Mouse (Mus musculus): Measurements from ENCODE around the gene Kif22.
A peak's percentile ranks its signal among the peaks of the same experiment; 100 is the strongest.

Gene Kif22

DNA sequence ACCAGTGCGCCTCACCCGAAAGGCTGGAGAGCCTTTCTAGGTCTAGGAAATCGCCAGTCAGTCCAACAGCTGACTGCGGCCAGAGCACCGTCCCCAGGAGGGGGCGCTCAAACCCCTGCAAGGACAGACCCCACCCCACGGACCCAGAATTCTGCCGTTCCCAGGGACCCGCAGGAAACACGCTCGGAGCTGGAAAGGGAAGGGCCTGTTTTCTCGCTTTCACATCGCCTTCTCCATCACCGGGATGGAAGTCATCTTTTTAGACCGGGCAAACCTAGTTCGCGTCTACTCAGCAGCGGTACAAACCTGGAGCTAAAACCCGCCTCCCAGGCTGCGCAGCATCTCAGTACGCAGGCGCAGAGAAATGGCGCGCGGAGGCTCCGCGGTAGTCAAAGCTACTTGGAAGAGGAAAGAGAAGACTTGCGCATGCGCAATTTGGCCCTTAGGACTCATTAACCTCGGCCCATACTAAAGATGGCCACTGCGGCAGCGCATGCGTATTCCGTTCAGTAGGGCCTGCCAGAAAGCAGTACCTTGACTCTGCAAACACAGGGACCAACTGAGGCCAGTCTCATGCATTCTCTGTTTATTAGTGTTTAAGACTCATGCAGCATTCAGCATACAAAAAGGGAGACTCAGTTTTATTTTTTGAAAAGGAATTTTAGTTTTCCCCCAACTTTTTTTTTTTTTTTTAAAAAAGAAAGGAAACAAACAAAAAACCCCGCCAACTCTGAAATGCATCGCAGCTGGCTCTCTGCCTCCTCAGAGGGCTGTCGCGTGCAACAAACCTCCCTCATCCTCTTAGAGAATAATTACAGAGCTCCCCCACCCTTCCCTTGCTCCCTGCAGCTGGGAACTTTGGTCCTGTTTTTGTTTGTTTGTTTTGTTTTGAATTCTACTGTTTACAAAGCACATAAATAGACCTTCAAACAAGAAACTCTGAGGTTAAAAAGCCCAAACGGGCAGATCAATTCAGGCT, 25.0 kb downstream of the Kif22 start, which contains the start of gene Pagr1a:
TSS of gene Pagr1a (minus strand) at position 382 of the 979 bp plus-strand sequence.
- peak; percentile 100 for DNase-seq

DNA sequence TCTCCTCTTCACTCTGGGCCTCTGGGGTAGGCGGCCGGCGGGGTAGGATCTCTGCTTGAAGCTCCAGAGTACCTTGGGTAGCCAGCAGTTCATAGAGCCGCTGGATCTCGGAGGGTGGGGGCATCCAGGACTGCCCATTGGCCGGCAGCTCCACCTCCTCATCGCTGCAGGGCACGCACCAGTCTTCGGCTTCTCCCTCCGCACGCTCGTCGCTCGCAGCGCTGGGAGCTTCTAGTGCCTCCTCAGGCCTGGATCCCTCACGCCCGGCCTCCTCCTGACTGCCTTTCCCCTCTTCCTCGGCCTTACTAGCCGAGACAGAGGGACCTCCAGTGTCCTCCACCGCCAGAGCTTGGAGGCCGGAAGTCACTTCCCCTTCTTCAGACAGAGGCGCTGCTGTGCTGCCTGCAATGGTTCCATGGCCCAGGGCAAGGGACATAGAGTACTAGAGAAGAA, 25.8 kb downstream of the Kif22 start:
- peak; percentile 99 for DNase-seq

DNA sequence TGATC, 26.0 kb downstream of the Kif22 start, which contains the start of gene Pagr1b:
TSS of gene Pagr1b (minus strand) at position 4 of the 5 bp plus-strand sequence.
- DNase-seq, result no peak

DNA sequence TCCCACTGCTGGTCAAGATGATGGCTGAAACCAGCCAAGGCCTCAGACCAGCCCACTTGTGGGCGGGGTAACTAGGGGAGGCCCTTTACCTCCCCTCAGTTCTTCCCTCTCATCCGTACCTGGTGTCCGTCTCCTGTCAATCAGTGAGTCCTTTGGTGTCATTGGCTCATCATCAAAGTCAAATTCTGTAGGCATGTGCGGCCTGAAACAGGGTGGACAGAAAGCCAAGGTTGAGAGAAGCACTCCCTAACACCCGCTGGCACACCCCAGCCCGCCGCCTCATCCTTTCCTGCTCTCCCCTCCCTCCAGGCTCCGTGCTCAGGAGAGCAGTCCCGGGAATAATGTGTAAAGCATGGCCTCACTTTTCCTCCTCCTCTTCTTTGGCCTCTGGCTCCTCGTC, 26.2 kb downstream of the Kif22 start:
- peak; percentile 97 for DNase-seq

DNA sequence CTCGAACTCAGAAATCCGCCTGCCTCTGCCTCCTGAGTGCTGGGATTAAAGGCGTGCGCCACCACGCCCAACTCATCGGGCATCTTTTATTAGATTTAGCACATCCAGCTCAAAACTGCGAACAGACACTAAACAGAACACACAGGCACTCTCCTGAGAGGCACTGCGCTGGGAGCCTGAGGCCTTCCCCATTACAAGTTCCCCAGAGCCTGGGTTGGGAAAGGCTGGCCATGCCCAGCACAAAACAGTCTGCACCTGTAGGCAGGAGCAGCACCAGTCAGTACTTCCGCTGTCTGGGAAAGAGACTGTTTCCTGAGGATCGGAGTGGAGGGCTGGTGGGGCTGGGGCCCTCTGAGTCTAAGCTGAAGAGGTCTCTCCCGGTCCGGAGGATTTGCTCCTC, 27.3 kb downstream of the Kif22 start:
- DNase-seq, result peak; percentile 91

DNA sequence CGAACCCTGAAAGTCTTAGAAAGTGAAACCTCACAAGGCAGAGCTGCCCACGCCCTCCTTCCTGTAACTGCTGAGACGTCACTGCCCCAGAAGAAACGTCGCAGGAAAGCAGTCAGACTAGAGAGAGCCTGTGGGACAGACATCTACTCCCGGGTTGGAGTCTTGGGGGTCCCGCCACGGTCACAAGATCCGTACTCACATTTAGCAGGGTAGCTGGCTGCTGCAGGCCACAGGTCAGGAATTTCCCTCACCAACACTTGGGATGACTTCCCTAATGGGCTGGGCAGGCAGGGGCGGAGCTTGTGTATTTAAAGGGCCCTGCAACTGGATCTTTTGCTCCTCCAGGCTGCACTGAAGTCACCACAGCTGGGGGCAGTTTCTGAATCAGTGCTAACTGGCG, 28.0 kb downstream of the Kif22 start, which contains the start of gene Mvp:
TSS of gene Mvp (minus strand) at position 302 of the 400 bp plus-strand sequence.
- DNase-seq, result peak; percentile 99

DNA sequence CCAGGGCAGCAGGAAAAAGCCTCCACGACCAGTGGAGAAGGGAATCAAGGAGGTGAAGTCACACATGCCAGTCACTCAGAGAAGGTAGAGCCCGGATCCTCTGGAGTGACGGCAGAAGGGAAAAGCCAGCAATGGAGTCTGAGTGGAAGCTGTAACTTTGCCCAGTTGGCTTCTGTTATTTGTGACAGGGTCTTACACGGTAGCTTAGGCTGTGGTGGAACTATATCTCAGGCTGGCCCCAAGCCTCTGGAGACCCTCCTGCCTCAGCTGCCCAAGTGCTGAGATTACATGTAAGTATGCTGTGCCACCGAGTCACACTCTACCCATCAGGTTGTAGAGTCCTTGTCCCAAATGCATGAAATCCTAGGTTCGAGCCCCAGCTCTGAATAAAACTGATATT, 28.9 kb downstream of the Kif22 start:
- peak; percentile 94 for DNase-seq

DNA sequence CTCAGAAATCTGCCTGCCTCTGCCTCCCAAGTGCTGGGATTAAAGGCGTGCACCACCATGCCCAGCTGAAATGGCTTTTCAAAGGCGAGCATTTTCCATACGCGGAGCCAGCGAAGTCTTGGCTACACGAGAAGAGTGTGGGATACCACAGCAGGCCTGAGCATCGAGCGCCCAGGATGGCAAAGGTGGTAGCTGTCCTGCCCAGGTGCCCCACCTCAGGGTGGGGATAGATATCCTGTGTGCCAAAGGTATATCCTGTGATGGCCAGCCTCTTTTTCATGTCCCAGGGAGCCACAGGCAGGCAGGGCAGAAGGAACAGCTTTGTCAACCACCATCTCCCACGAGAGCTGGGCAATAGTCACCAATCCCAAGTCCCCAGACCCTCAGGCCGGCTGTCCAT, 29.4 kb downstream of the Kif22 start:
- DNase-seq, result peak; percentile 90

DNA sequence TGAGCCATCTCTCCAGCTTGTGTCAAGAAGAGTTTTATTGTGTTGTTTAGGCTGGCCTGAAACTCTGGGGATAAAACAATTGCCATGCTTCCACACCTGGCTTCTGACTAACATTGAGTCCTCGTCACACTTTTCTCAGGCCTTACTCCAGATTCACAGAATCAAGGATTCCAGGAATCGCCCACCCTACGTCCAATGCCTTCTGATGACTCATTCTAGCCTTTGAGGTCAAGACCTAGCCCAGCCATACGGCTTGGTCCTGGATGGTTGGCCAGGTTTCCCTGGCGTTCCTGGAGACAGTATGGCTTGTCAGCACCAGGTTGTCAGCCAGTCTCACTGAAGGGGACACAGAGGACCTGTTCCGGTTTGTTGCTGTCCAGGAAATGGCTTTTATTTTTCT, 29.9 kb downstream of the Kif22 start:
- no peak for DNase-seq

DNA sequence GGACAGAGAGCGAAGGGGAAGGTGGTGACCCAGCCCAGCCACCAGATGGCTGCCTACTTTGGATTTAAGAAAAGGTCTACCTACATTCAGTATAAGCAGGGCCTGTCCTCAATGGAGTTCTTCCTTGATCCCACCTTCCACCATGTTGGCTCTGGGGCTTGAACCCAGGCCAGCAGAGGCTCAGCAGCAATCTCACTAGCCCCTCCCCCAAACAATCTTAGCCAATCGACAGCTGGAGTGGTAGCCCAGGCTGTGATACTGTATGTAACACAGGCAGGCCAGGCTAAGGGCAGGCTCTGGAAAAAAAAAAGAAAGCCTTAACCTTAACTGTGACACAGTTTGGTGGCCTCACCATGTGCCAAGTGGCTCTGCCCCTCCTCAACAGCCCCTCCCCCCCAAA, 30.6 kb downstream of the Kif22 start:
- peak; percentile 90 for DNase-seq

DNA sequence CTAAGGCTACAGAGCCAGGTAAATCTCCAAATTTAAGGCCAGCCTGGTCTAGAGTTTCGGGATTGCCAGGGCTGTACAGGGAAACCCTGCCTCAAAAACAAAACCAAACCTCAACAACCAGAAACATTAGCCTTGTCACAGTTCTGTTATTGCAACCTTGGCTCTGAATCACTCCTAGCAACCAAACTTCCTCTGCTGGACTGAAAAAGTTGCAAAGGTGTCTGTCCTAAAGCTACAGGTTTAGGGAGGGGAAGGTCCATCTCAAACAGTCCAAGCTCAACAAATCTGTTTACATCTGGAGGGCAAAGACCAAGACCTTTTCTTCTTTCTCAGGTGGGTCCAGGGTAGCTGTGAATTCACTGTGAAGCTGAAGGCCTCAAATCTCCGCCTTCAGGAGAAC, 31.2 kb downstream of the Kif22 start:
- DNase-seq, result no peak

DNA sequence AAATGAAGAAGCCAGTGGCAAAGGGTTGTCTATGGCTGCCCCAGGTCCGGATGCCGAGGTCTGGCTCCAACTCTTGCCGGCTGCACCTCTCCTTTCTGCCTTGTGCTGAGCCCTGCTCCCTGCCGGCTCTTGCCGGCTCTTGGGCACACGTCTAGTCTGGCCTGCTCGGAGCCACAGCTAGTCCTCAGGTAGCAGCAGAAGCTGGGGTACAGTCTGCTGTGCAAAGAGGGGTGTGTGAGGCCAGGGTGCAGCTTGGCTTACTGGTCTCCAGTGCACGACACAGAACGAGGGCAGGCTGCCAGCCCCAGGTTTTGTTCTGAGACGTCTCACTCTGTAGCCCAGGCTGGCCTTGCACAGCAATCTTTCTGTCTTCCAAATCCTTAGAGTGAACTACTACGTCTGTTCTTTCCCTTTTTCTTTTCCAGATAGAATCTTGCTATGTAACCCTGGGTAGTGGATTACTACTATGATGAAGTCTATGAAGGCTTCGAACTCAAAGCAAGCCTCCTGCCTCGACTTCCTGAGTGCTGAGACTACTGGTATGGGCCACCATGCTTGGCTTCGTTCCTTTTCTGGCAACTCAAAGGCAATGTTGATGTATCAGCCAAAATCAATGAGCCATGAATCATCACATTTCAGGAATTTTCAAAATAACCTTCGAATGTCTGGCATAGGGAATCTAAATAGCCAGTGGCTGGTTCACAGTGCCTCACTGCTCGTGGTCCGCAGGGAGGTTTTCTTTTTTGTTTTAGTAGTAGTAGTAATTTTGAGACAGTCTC, 32.8 kb downstream of the Kif22 start:
- no peak for DNase-seq

DNA sequence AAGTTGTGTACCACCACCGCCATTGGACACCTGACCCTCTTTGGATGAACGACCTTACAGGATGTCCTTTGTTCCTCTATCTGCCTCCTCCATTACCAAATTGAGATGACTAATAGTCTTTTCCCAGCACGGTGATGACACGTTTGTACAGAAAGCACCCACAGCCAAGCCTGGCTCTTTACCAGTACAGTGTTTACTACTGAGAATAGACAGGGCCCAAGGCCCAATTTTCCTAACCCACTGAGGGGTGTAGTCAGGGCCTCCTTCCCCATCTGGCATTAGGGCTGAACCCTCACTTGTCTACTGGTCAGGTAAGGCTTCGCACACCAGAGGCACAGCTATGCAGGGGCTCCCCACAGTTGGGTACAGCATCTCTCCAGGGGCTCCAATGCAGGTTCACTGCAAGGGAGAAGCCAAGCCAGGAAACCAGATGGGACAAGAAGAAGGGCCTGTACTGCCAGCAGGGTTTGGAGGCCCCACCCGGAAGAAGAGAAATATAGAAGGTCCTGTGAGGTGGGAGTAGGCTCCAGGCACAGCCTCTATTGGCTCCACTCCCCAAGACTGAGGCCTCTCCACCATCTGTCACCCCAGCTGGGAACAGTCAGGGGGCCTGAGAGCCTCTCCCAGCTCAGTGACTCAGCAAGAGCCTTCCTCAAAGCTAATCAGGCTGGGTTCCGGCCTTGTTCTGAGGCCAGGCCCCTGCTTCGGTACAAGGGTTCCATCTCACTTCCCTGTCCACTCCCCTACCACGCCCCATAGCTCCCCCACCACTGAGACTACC, 33.8 kb downstream of the Kif22 start:
- DNase-seq, result peak; percentile 99

DNA sequence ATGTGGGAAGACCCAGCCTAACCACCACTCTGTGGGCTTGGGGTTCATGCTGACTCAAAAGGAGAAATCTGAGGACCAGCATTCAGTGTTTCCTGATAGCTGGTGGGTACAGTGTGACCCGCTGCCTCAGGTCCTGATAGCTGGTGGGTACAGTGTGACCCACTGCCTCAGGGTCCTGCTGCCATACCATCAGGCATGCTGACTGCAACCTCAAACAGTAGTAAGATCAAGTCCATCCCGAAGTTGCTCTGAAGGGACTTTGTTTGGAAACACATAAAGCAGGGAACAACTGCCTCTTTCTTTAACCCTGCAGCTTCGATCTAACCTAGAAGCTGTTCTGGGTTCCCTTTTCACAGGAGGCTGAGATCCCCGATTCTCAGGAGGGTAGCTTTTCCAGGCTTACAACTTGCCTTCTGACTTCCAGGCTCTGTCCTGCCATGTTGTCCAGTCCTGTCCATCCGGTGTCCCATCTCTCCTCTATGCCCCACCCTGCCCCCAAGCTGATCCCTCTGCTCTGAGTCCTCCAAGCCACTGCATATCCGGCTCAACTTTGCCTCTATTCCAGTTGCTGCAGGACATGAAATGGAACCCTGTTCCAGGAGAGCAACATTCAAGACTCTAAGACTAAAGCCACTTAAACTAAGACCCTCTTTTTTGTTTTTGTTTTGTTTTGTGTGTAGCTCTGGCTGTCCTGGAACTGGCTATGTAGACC, 34.8 kb downstream of the Kif22 start:
- no peak for DNase-seq

DNA sequence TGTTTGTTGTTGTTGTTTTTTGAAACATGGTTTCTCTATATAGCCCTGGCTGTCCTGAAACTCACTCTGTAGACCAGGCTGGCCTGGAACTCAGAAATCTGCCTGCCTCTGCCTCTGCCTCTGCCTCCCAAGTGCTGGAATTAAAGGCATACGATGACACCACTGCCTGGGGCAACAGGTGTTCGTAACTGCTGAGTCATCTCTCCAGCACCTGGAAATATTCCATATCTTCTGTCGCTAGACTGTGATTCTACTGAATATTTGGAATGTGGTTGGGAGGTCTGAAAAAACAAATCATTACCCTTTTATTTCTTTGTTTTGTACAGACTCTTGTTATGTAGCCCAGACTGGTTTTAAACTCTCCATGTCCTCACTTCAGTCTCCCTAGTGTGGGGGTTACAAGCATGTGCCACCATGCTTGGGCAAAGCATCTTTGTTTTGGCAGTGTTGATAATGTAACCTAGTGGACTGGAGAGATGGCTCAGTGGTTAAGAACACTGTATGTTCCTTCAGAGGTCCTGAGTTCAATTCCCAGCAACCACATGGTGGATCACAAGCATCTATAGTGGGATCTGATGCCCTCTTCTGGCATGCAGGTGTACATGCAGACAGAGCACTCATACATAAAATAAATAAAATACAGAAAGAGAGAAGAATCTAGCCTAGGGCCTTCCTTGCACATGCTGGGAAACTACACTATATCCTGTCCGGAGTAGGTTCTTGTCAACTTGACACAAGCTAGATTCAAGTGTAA, 38.0 kb downstream of the Kif22 start:
- DNase-seq, result no peak

DNA sequence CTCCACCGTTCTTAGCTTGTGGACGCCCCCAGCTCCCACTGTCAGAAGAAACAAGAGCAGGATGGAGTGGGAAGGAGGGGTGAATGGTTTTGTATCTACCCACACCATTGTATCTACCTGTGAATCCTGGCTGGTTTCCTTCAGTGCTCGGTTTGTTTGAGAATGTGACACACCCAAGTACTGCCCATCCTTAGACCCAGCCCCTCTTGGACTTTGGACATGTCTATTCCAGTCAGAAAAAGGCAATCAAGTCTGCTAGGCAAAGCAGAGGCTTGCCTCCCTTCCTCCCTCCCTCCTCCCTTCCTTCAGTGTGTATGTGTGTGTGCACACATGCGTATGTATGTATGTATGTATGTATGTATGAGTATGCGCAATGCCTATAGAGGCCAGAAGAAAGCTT, 38.7 kb downstream of the Kif22 start:
- no peak for DNase-seq

DNA sequence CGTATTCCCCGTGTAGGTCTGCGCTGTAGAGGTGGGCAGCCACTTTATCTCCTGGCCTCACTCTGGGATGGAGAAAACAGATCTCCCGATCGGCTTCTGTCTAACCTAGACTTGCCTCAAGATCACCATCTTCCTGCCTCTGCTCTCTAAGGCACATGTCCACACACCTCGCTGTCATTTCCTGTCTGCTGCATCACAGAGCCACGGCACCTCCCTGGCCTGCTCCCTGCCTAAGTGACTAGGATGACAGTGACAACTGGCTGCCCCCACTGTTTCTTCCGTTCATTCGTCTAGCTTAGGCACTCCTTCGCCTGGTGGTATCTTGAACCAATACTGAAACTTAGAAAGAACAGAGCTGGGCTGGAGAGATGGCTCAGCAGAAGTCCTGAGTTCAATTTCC, 42.7 kb downstream of the Kif22 start:
- no peak for DNase-seq

DNA sequence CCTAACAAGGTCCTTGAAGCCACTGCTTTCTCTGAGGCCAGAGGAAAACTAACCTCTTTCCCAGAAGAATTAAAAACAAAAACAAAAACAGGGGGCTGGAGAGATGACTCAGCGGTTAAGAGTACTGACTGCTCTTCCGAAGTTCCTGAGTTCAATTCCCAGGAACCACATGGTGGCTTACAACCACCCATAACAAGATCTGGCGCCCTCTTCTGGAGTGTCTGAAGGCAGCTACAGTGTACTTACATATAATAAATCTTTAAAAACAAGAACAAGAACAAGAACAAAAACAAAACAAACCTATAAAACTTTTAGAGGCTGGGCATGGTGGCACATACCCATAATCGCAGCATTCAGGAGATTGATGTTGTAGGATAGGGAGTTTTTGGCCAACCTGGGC, 45.8 kb downstream of the Kif22 start:
- DNase-seq, result no peak

DNA sequence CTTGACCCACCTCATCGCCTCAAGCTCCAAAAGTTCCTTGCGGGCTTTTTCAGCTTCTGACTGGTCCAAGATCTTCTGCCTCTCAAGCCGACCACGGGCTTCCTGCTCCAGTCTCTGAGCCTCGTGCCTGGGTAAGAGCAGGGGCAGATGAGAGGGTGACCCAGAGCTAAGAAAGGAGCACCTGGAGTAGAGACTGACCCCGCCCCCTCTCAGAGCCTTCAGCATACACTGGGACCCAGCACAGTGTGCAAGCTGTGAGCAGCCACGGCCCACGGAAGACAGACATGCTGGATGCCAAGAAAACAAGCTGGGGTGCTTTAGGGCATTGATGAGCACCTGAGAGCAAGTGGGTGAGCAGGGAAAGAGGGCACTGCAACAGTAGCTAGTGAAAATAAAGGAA, 53.5 kb downstream of the Kif22 start:
- DNase-seq, result no peak

DNA sequence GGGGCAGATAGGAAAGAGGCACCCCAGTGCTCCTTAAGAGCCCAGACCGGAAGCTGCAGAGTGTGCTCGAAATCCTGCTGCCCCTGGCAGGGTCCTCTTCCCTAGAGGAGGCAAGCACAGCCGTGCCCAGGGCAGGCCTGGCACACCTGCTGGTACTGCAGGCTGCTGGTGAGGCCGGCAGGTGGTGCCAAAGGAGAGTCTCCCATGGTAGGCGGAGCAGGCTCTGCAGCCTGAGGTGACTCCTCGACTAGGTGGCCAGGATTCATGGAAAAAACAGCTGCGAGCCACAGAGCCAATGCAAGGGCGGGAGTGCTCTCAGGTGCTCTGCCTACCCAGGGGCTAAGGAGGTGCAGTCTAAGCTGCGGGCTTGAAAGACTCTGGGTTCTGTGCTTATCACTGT, 56.0 kb downstream of the Kif22 start:
- peak; percentile 93 for DNase-seq

DNA sequence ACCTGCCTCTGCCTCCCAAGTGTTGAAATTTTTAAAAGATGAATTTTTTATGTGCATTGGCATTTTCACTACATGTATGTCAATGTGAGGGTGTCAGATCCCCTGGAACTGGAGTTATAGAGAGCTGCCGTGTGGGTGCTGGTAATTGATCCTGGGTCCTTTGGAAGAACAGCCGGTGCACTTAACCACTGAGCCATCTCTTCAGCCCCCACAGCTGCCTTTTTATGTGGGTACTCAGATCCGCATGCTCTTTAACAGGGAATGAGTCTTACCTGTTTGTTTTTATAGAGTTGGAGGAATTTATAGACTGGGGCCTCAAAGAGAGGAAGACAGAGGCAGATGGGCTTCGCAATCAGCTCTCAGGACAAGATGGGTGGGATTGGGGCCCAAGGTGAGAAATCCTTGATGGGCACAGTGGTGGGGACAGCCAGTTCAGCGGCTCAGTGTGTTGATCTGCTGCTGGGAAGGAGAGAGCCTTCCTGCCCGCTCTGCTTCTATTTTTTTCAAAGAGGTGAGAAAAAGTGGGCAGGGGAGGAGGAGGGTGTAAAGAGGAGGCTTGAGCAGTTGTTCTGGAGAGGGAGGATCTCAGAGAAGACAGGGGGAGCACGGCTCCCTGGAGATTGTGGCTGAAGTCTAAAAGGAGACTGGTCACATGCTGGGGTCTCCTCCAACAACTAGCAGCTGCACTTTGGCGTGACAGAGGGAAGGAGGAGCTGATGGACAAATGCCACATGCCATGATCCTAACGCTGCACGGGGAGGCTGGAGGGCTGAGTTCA, 57.4 kb downstream of the Kif22 start:
- DNase-seq, result no peak
